Mouse (Mus musculus) forebrain, embryonic 16.5 days (tissue): ENCODE data around the gene Gm47841. TPM values are rescaled to one million over a fixed set of nuclear protein-coding genes. Genes with fewer than 3 reads are reported as not detected.
A peak's percentile ranks its signal among the peaks of the same experiment; 100 is the strongest.

ENCODE experiments used
- ATAC-seq: fragments of 200-750 bp; cut with Nextera tagmentation; 2 replicates; pipeline ENCODE4 v1.8.0; 2017; ENCODE audit warnings: mild to moderate bottlenecking, moderate library complexity
- H3K27ac ChIP-seq: fragments of 300-500 bp; sonication (generic); 2 replicates; pipeline ENCODE4 v1.5.1; 2014; ENCODE audit warnings: low read length, control low read depth
- H3K27me3 ChIP-seq: fragments of 300-500 bp; sonication (generic); replicated peaks from 2 replicates; pipeline ENCODE4 v1.6.1; 2014; ENCODE audit warnings: low read length; ENCODE audit not compliant: control insufficient read depth, insufficient read depth
- H3K36me3 ChIP-seq: fragments of 300-500 bp; sonication (generic); 2 replicates; pipeline ENCODE4 v1.6.1; 2014; ENCODE audit not compliant: control insufficient read depth, insufficient read depth
- H3K4me1 ChIP-seq: fragments of 300-500 bp; sonication (generic); replicated peaks from 2 replicates; pipeline ENCODE4 v1.6.1; 2014; ENCODE audit warnings: low read length; ENCODE audit not compliant: control insufficient read depth, insufficient read depth
- H3K4me2 ChIP-seq: fragments of 300-500 bp; sonication (generic); 2 replicates; pipeline ENCODE4 v1.6.1; 2014; ENCODE audit warnings: mild to moderate bottlenecking, low read length, control low read depth
- H3K4me3 ChIP-seq: fragments of 300-500 bp; sonication (generic); replicated peaks from 2 replicates; pipeline ENCODE4 v1.5.1; 2014; ENCODE audit warnings: mild to moderate bottlenecking, low read length, control low read depth
- H3K9ac ChIP-seq: fragments of 300-500 bp; sonication (generic); replicated peaks from 2 replicates; pipeline ENCODE4 v1.6.1; 2014; ENCODE audit warnings: low read depth, low read length, control low read depth
- H3K9me3 ChIP-seq: fragments of 300-500 bp; sonication (generic); 2 replicates; pipeline ENCODE4 v1.6.1; 2016; ENCODE audit warnings: low read length; ENCODE audit not compliant: control insufficient read depth
- WGBS: fragments of 180-500 bp; shearing (Covaris S2); extraction: QIAGEN DNeasy Blood & Tissue Kit; methylation state at CpG from one replicate; pipeline ENCODE4 v1.1.7; 2014; 5-methylcytosine and 5-hydroxymethylcytosine counted together
- polyA plus RNA-seq: library from polyadenylated mRNA; unstranded; fragments of >200 nt; fragmentation: Nextera tagmentation; extraction: Ambion mirVana; gene quantifications from 2 replicates; pipeline ENCODE4 v1.2.1, GENCODE M21; 2015

The Gm47841 gene
- not detected in 2 replicates for polyA plus RNA-seq

- Histone ChIP-seq H3K36me3 (no peaks in the 10 kb centered on the region), H3K27ac (no peak within 1 kb of the TSS), H3K9ac (peak within 1 kb of the TSS; percentile 62), H3K4me3 (peak within 1 kb of the TSS; percentile 56), H3K27me3 (peaks cover 42% of the 10 kb centered on the region), H3K9me3 (no peaks in the 10 kb centered on the region), H3K4me2 (peak within 1 kb of the TSS; percentile 96), H3K4me1 (peaks cover 16% of the 10 kb centered on the region)
- 1% methylated on average over 23 of the region's 23 CpGs for WGBS
- no peak for ATAC-seq
These were observed at the start of gene Gm47841 for GRCm38 (mm10) chr15:101047194-101047555. Gene Gm47841, minus strand, starts transcription at chr15:101047397.

- WGBS, result 56% methylated on average over 3 of the region's 3 CpGs
- Histone ChIP-seq H3K4me1 (peaks cover 18% of the 10 kb centered on the region), H3K4me2 (no peak overlapping the region)
These were observed 48.2 kb upstream of the Gm47841 start for GRCm38 (mm10) chr15:101095392-101095791.

GRCm38 (mm10) chr15:101094979-101095378 lies 47.8 kb upstream of the Gm47841 start:
- Histone ChIP-seq H3K9me3 (no peaks in the 10 kb centered on the region), H3K27ac (no peak overlapping the region), H3K36me3 (no peaks in the 10 kb centered on the region), H3K27me3 (no peaks in the 10 kb centered on the region), H3K4me1 (peaks cover 18% of the 10 kb centered on the region), H3K4me2 (no peak overlapping the region), H3K9ac (no peak overlapping the region), H3K4me3 (no peak overlapping the region)
- ATAC-seq, result no peak
- 71% methylated on average over 9 of the region's 9 CpGs for WGBS

More at GRCm38 (mm10) chr15:101095392-101095791, 48.2 kb upstream of the Gm47841 start:
- Histone ChIP-seq H3K27me3 (no peaks in the 10 kb centered on the region), H3K4me3 (no peak overlapping the region), H3K9ac (no peak overlapping the region), H3K9me3 (no peaks in the 10 kb centered on the region), H3K36me3 (no peaks in the 10 kb centered on the region), H3K27ac (no peak overlapping the region)
- ATAC-seq, result no peak

GRCm38 (mm10) chr15:101093988-101094387 lies 46.8 kb upstream of the Gm47841 start:
- peaks cover 18% of the 10 kb centered on the region for H3K4me1 ChIP-seq
- no peaks in the 10 kb centered on the region for H3K27me3 ChIP-seq
- no peak overlapping the region for H3K4me2 ChIP-seq
- H3K36me3 ChIP-seq, result no peaks in the 10 kb centered on the region
- no peak for ATAC-seq
- WGBS, result 47% methylated on average over 6 of the region's 6 CpGs
- no peaks in the 10 kb centered on the region for H3K9me3 ChIP-seq
- no peak overlapping the region for H3K9ac ChIP-seq
- H3K4me3 ChIP-seq, result no peak overlapping the region
- H3K27ac ChIP-seq, result no peak overlapping the region

GRCm38 (mm10) chr15:101092829-101093648 lies 45.8 kb upstream of the Gm47841 start:
- peak overlapping the region; percentile 39 for H3K4me2 ChIP-seq
- 0 out of 2 replicates have a peak overlapping the region, but pooled peaks have one; percentile 10 for H3K9ac ChIP-seq
- peak; percentile 95 for ATAC-seq
- 11% methylated on average over 25 of the region's 25 CpGs for WGBS
- H3K27me3 ChIP-seq, result no peaks in the 10 kb centered on the region
- no peaks in the 10 kb centered on the region for H3K9me3 ChIP-seq
- H3K36me3 ChIP-seq, result no peaks in the 10 kb centered on the region
- peaks cover 14% of the 10 kb centered on the region for H3K4me1 ChIP-seq
- 0 out of 2 replicates have a peak overlapping the region, but pooled peaks have one; percentile 6 for H3K4me3 ChIP-seq
- no peak overlapping the region for H3K27ac ChIP-seq

- H3K4me2 ChIP-seq, result no peak overlapping the region
- H3K9me3 ChIP-seq, result no peaks in the 10 kb centered on the region
- no peak overlapping the region for H3K27ac ChIP-seq
- peak; percentile 49 for ATAC-seq
- H3K4me1 ChIP-seq, result peaks cover 11% of the 10 kb centered on the region
- H3K4me3 ChIP-seq, result no peak overlapping the region
- WGBS, result 35% methylated on average over 14 of the region's 14 CpGs
- no peak overlapping the region for H3K9ac ChIP-seq
- no peaks in the 10 kb centered on the region for H3K27me3 ChIP-seq
- no peaks in the 10 kb centered on the region for H3K36me3 ChIP-seq
These were observed 45.1 kb upstream of the Gm47841 start for GRCm38 (mm10) chr15:101092121-101092828.

- Histone ChIP-seq H3K4me3 (no peak overlapping the region), H3K27ac (no peak overlapping the region), H3K27me3 (no peaks in the 10 kb centered on the region), H3K9me3 (no peaks in the 10 kb centered on the region), H3K4me2 (no peak overlapping the region), H3K9ac (no peak overlapping the region), H3K36me3 (no peaks in the 10 kb centered on the region), H3K4me1 (peaks cover 11% of the 10 kb centered on the region)
- no peak for ATAC-seq
- WGBS, result 95% methylated on average over 8 of the region's 8 CpGs
These were observed 44.4 kb upstream of the Gm47841 start for GRCm38 (mm10) chr15:101091551-101091950.

GRCm38 (mm10) chr15:101088291-101088690 lies 41.1 kb upstream of the Gm47841 start:
- H3K4me3 ChIP-seq, result no peak overlapping the region
- H3K4me1 ChIP-seq, result peaks cover 8% of the 10 kb centered on the region
- no peak for ATAC-seq
- H3K4me2 ChIP-seq, result no peak overlapping the region
- no peak overlapping the region for H3K9ac ChIP-seq
- no peaks in the 10 kb centered on the region for H3K36me3 ChIP-seq
- H3K27ac ChIP-seq, result no peak overlapping the region
- WGBS, result 30% methylated on average over 4 of the region's 4 CpGs
- H3K9me3 ChIP-seq, result no peaks in the 10 kb centered on the region
- no peaks in the 10 kb centered on the region for H3K27me3 ChIP-seq

- WGBS, result 71% methylated on average over 3 of the region's 3 CpGs
- no peaks in the 10 kb centered on the region for H3K36me3 ChIP-seq
- no peaks in the 10 kb centered on the region for H3K9me3 ChIP-seq
- H3K9ac ChIP-seq, result no peak overlapping the region
- H3K4me3 ChIP-seq, result no peak overlapping the region
- no peaks in the 10 kb centered on the region for H3K4me1 ChIP-seq
- no peaks in the 10 kb centered on the region for H3K27me3 ChIP-seq
- ATAC-seq, result no peak
- no peak overlapping the region for H3K27ac ChIP-seq
- H3K4me2 ChIP-seq, result no peak overlapping the region
These were observed 39.8 kb upstream of the Gm47841 start for GRCm38 (mm10) chr15:101086956-101087355.
